Mouse (Mus musculus) lung, adult 2 months (tissue): ENCODE data around the gene Tfdp1.

Experiments
- CTCF ChIP-seq: fragments of 200-500 bp; IDR thresholded peaks from 2 replicates; pipeline ENCODE4 v1.5.1; 2011; ENCODE audit warnings: mild to moderate bottlenecking, low read length, control low read depth; ENCODE audit not compliant: insufficient read depth
- POLR2A ChIP-seq: fragments of 200-500 bp; IDR thresholded peaks from 2 replicates; pipeline ENCODE4 v1.6.1; 2011; ENCODE audit warnings: low read depth, mild to moderate bottlenecking, control low read depth, low read length, borderline replicate concordance; ENCODE audit errors: extremely low read depth

- no peak for TF ChIP-seq CTCF
- no peak for TF ChIP-seq POLR2A
These were observed 33.1 kb upstream of the Tfdp1 start for GRCm38 (mm10) chr8:13305459-13305858.
